Mouse (Mus musculus) MEL (cell line): ENCODE results near the gene Sipa1l1.

Experiments
- CTCF ChIP-seq, 3 experiments: IDR thresholded peaks in 2 of 3; conservative IDR thresholded peaks in 1 of 3; 2 replicates each; pipeline ENCODE4 v1.5.1; 2011 to 2012; ENCODE audit warnings: low read length in 3 of 3, low read depth in 2 of 3, mild to moderate bottlenecking in 2 of 3, improper control_type of control experiment in 1 of 3, inconsistent platforms in 1 of 3, mixed read lengths in 1 of 3, moderate library complexity in 1 of 3; ENCODE audit not compliant: control insufficient read depth in 1 of 3, insufficient read depth in 1 of 3, poor library complexity in 1 of 3, severe bottlenecking in 1 of 3
- GATA1 ChIP-seq: IDR thresholded peaks from 2 replicates; pipeline ENCODE4 v1.6.1; 2011; ENCODE audit warnings: low read depth, low read length, improper control_type of control experiment
- KAT2A ChIP-seq: conservative IDR thresholded peaks from 2 replicates; pipeline ENCODE4 v1.6.1; 2012; ENCODE audit warnings: low read depth, low read length, improper control_type of control experiment, inconsistent platforms
- MAX ChIP-seq: IDR thresholded peaks from 2 replicates; pipeline ENCODE4 v1.6.1; 2011; ENCODE audit warnings: low read length, improper control_type of control experiment
- TBP ChIP-seq: IDR thresholded peaks from 2 replicates; pipeline ENCODE4 v1.8.0; 2011; ENCODE audit warnings: low read depth, low read length, improper control_type of control experiment
- UBTF ChIP-seq: IDR thresholded peaks from 2 replicates; pipeline ENCODE4 v1.6.1; 2012; ENCODE audit warnings: low read depth, mild to moderate bottlenecking, inconsistent platforms, low read length, improper control_type of control experiment, moderate library complexity, borderline replicate concordance; ENCODE audit not compliant: insufficient read depth
- ZC3H11A ChIP-seq: IDR thresholded peaks from 2 replicates; pipeline ENCODE4 v1.6.1; 2012; ENCODE audit warnings: low read depth, mild to moderate bottlenecking, inconsistent platforms, low read length, improper control_type of control experiment

GRCm38 (mm10) chr12:82477826-82478225 is 308.7 kb downstream of the Sipa1l1 start:
- TF ChIP-seq CTCF (IDR thresholded peaks at IDR 0.05 in 2 of 3, conservative IDR thresholded peaks at IDR 0.05 in 1 of 3; ENCODE audit: control insufficient read depth in 1 of 3, insufficient read depth in 1 of 3, low read depth in 2 of 3, low read length in 3 of 3, poor library complexity in 1 of 3, severe bottlenecking in 1 of 3) (no peak), UBTF (no peak), GATA1 (no peak), KAT2A (no peak), TBP (no peak), ZC3H11A (no peak), MAX (no peak)
